Mouse (Mus musculus) liver, embryonic 14.5 days (tissue): ENCODE measurements around the gene Anapc15. TPM values are rescaled to one million over a fixed set of nuclear protein-coding genes. Genes with fewer than 3 reads are reported as not detected.
"Not testable (repeated sequence)": the region's sequence is repeated elsewhere in the genome, so short reads cannot be mapped to it uniquely, and the experiment has no call there.

Experiments used
- ATAC-seq: fragments of 200-750 bp; cut with Nextera tagmentation; 2 replicates; pipeline ENCODE4 v1.8.0; 2017; ENCODE audit warnings: moderate number of reproducible peaks, mild to moderate bottlenecking, moderate library complexity; ENCODE audit not compliant: insufficient read depth
- DNase-seq, 3 experiments: peaks; one replicate each; pipeline ENCODE4 v3.0.0-alpha.2; 2012 to 2013; ENCODE audit warnings: low read depth in 3 of 3, low spot score in 3 of 3
- H3K27ac ChIP-seq: fragments of 300-500 bp; sonication (generic); 2 replicates; pipeline ENCODE4 v1.5.1; 2014; ENCODE audit warnings: moderate library complexity, mild to moderate bottlenecking, control low read depth, inconsistent platforms
- H3K27me3 ChIP-seq: fragments of 300-500 bp; sonication (generic); 2 replicates; pipeline ENCODE4 v1.6.1; 2014; ENCODE audit warnings: mild to moderate bottlenecking, low read length, moderate library complexity; ENCODE audit not compliant: control insufficient read depth, insufficient read depth
- H3K36me3 ChIP-seq: fragments of 300-500 bp; sonication (generic); replicated peaks from 2 replicates; pipeline ENCODE4 v1.6.1; 2014; ENCODE audit warnings: low read depth; ENCODE audit not compliant: control insufficient read depth, insufficient read depth
- H3K4me1 ChIP-seq, 2 experiments: fragments of 200-500 bp in 1 of 2; fragments of 300-500 bp in 1 of 2; sonication (generic) in 1 of 2; replicated peaks; 2 replicates each; pipeline ENCODE4 v1.6.1; 2012 to 2014; ENCODE audit warnings: antibody characterized with exemption in 1 of 2, inconsistent platforms in 1 of 2, low read length in 1 of 2; ENCODE audit not compliant: control insufficient read depth in 2 of 2, insufficient read depth in 2 of 2
- H3K4me2 ChIP-seq: fragments of 300-500 bp; sonication (generic); 2 replicates; pipeline ENCODE4 v1.6.1; 2014; ENCODE audit warnings: low read depth, mild to moderate bottlenecking, control low read depth, moderate library complexity
- H3K4me3 ChIP-seq, 2 experiments: fragments of 200-500 bp in 1 of 2; fragments of 300-500 bp in 1 of 2; sonication (generic) in 1 of 2; 2 replicates each; pipeline ENCODE4 v1.5.1; 2012 to 2014; ENCODE audit warnings: low read depth in 2 of 2, low read length in 2 of 2, mild to moderate bottlenecking in 2 of 2, control low read depth in 1 of 2, inconsistent platforms in 1 of 2, moderate library complexity in 1 of 2; ENCODE audit not compliant: insufficient read depth in 1 of 2
- H3K9ac ChIP-seq: fragments of 300-500 bp; sonication (generic); replicated peaks from 2 replicates; pipeline ENCODE4 v1.6.1; 2014; ENCODE audit warnings: mild to moderate bottlenecking, control low read depth, moderate library complexity
- H3K9me3 ChIP-seq: fragments of 300-500 bp; sonication (generic); 2 replicates; pipeline ENCODE4 v1.6.1; 2016; ENCODE audit warnings: low read length, mixed read lengths; ENCODE audit not compliant: control insufficient read depth
- CTCF ChIP-seq: IDR thresholded peaks from 2 replicates; pipeline ENCODE4 v1.5.1; 2016; ENCODE audit warnings: antibody characterized with exemption, low read depth, control low read depth
- EP300 ChIP-seq: IDR thresholded peaks from 2 replicates; pipeline ENCODE4 v1.6.1; 2016; ENCODE audit warnings: antibody characterized with exemption, low read depth
- WGBS: fragments of 180-500 bp; shearing (Covaris S2); extraction: QIAGEN DNeasy Blood & Tissue Kit; methylation state at CpG from one replicate; pipeline ENCODE4 v1.1.7; 2014; ENCODE audit not compliant: insufficient replicate concordance; 5-methylcytosine and 5-hydroxymethylcytosine counted together
- polyA plus RNA-seq, 2 experiments: library from polyadenylated mRNA; depleted of rRNA in 1 of 2; stranded (reverse) in 1 of 2; unstranded in 1 of 2; fragments of >200 nt; fragmentation: Nextera tagmentation in 1 of 2; extraction: Ambion mirVana in 1 of 2; gene quantifications; 2 replicates each; pipeline versions ENCODE4 v1.2.1 to v1.2.3; 2012 to 2014

Gene Anapc15
- polyA plus RNA-seq, 2 experiments, result 51.9 to 54.6 TPM

GRCm38 (mm10) chr7:101925892-101926291 lies 62.4 kb downstream of the Anapc15 start:
- H3K4me1 ChIP-seq, H3K27me3 ChIP-seq, H3K4me2 ChIP-seq, H3K27ac ChIP-seq, H3K4me3 ChIP-seq, H3K9me3 ChIP-seq, H3K9ac ChIP-seq, DNase-seq, H3K36me3 ChIP-seq, ATAC-seq: not testable (repeated sequence)
- TF ChIP-seq CTCF, result peak; percentile 50

GRCm38 (mm10) chr7:101928093-101928492 lies 64.6 kb downstream of the Anapc15 start:
- DNase-seq, result no peak
- Histone ChIP-seq H3K36me3 (no peaks in the 10 kb centered on the region), H3K27me3 (no peaks in the 10 kb centered on the region), H3K9me3 (no peaks in the 10 kb centered on the region), H3K4me1 (peaks cover 3 to 5% of the 10 kb centered on the region in 2 experiments; a peak in 3 of 4 replicates), H3K4me3 (no peak overlapping the region), H3K27ac (no peak overlapping the region), H3K9ac (no peak overlapping the region), H3K4me2 (no peak overlapping the region)
- TF ChIP-seq CTCF, result no peak
- WGBS, result 77% methylated on average over 3 of the region's 3 CpGs
- ATAC-seq, result no peak

- DNase-seq, result no peak
- Histone ChIP-seq H3K9ac (no peak overlapping the region; the same call in 1 of the 2 replicates), H3K27me3 (no peaks in the 10 kb centered on the region), H3K36me3 (no peaks in the 10 kb centered on the region; the same call in 1 of the 2 replicates), H3K9me3 (no peaks in the 10 kb centered on the region), H3K4me3 (peak overlapping the region in 1 of 2 experiments; percentile 73; a peak in 2 of 4 replicates), H3K27ac (no peak overlapping the region; the same call in 1 of the 2 replicates), H3K4me1 (peaks cover 16% of the 10 kb centered on the region in 2 experiments), H3K4me2 (peak overlapping the region; percentile 96)
- 64% methylated on average over 1 of the region's 1 CpGs for WGBS
- TF ChIP-seq EP300, result no peak
- no peak for TF ChIP-seq CTCF
- ATAC-seq, result no peak
Measured at GRCm38 (mm10) chr7:101932551-101932950, 69.0 kb downstream of the Anapc15 start.

GRCm38 (mm10) chr7:101933300-101933699 lies 69.8 kb downstream of the Anapc15 start:
- Histone ChIP-seq H3K9me3 (no peaks in the 10 kb centered on the region), H3K27me3 (no peaks in the 10 kb centered on the region), H3K4me1 (peaks cover 16 to 18% of the 10 kb centered on the region in 2 experiments), H3K36me3 (no peaks in the 10 kb centered on the region; the same call in 1 of the 2 replicates), H3K4me3 (peak overlapping the region; percentile 73 to 92), H3K9ac (peak overlapping the region; percentile 86), H3K27ac (peak overlapping the region; percentile 92), H3K4me2 (peak overlapping the region; percentile 96)
- DNase-seq (peak; percentile 20 to 57 (median 22)), ATAC-seq (peak; percentile 53)
- 1% methylated on average over 15 of the region's 15 CpGs for WGBS
- TF ChIP-seq CTCF (no peak), EP300 (no peak)

- Histone ChIP-seq H3K27ac (peak within 1 kb of the TSS; percentile 92), H3K4me2 (peak within 1 kb of the TSS; percentile 96), H3K9me3 (no peaks in the 10 kb centered on the region), H3K4me1 (peaks cover 16 to 18% of the 10 kb centered on the region in 2 experiments), H3K9ac (peak within 1 kb of the TSS; percentile 86), H3K27me3 (no peaks in the 10 kb centered on the region), H3K36me3 (peaks cover 2% of the 10 kb centered on the region; the same call in 1 of the 2 replicates), H3K4me3 (peak within 1 kb of the TSS; percentile 73 to 92)
- TF ChIP-seq EP300 (no peak), CTCF (no peak)
- WGBS, result under 1% methylated on average over 40 of the region's 40 CpGs
- ATAC-seq, result peak; percentile 98
- DNase-seq, result peak; percentile 98 to 99 (median 99)
Measured at GRCm38 (mm10) chr7:101933751-101934240, 70.3 kb downstream of the Anapc15 start, which contains the start of the genes Lrrc51 and Numa1. Lrrc51 (minus strand) TSS chr7:101933895. Numa1 (plus strand) TSS chr7:101934111.
